8 mouse cellular contexts compared by ENCODE assay signal in genomic region chr17:28176775-28177539, GRCm38 (mm10). TPM values are rescaled to one million over a fixed set of nuclear protein-coding genes. Genes with fewer than 3 reads are reported as not detected.
A peak's percentile ranks its signal among the peaks of the same experiment; 100 is the strongest.
DNase-seq lines count a peak whose midpoint lies in the region; ATAC-seq and TF ChIP-seq lines count a peak whose summit lies in the region.

TSS of gene Zfp523 (plus strand) at chr17:28177129.

- peak within 1 kb of the TSS; percentile 89 for H3K4me3 ChIP-seq in forebrain, embryonic 12.5 days (replicated peaks)
- peak within 1 kb of the TSS; percentile 77 for H3K4me3 ChIP-seq in heart, postnatal 0 days (ENCODE audit: low read depth, low read length)
- peak within 1 kb of the TSS; percentile 73 for H3K4me3 ChIP-seq in liver, embryonic 16.5 days (ENCODE audit: low read depth, low read length)
- H3K4me3 ChIP-seq in neural tube, embryonic 13.5 days, result peak within 1 kb of the TSS; percentile 78
- peak within 1 kb of the TSS; percentile 94 for H3K4me3 ChIP-seq in testis, adult 2 months (ENCODE audit: control insufficient read depth, low read depth, low read length)

- peak within 1 kb of the TSS; percentile 92 for H3K9ac ChIP-seq in forebrain, embryonic 12.5 days
- H3K9ac ChIP-seq in heart, postnatal 0 days (replicated peaks; ENCODE audit: low read depth, low read length), result peak within 1 kb of the TSS; percentile 80
- peak within 1 kb of the TSS; percentile 75 for H3K9ac ChIP-seq in liver, embryonic 16.5 days (ENCODE audit: low read depth, low read length)
- H3K9ac ChIP-seq in neural tube, embryonic 13.5 days, result peak within 1 kb of the TSS; percentile 94

- H3K36me3 ChIP-seq in forebrain, embryonic 12.5 days (replicated peaks), result peaks cover 15% of the 10 kb centered on the region
- H3K36me3 ChIP-seq in heart, postnatal 0 days (replicated peaks; ENCODE audit: control insufficient read depth, insufficient read depth, low read length), result no peaks in the 10 kb centered on the region
- no peaks in the 10 kb centered on the region for H3K36me3 ChIP-seq in liver, embryonic 16.5 days (ENCODE audit: control insufficient read depth, insufficient read depth)
- H3K36me3 ChIP-seq in neural tube, embryonic 13.5 days, result peaks cover 10% of the 10 kb centered on the region
- H3K36me3 ChIP-seq in testis, adult 2 months (ENCODE audit: control insufficient read depth, insufficient read depth, low read length), result 0 out of 2 replicates have a peak, but pooled peaks cover 2% of the 10 kb centered on the region

- TF ChIP-seq EP300 in heart, postnatal 0 days (IDR thresholded peaks at IDR 0.05; ENCODE audit: low read depth), result no peak

- peak; percentile 84 to 88 for DNase-seq in CD8-positive naive resting alpha-beta T cell, adult 2 months (ENCODE audit: low read depth in 2 of 2, low spot score in 2 of 2)
- DNase-seq in c-Kit-positive CD71-negative TER-119-negative erythroid progenitor cells, embryonic 14.5 days (ENCODE audit: low read depth), result peak; percentile 60
- peak; percentile 75 for DNase-seq in heart, postnatal 0 days (ENCODE audit: low spot score)
- peak; percentile 95 to 96 for DNase-seq in kidney, postnatal 4 days

- no peaks in the 10 kb centered on the region for H3K9me3 ChIP-seq in forebrain, embryonic 12.5 days
- H3K9me3 ChIP-seq in heart, postnatal 0 days (replicated peaks; ENCODE audit: control insufficient read depth, low read length), result no peaks in the 10 kb centered on the region
- H3K9me3 ChIP-seq in liver, embryonic 16.5 days (replicated peaks; ENCODE audit: control insufficient read depth, low read length), result no peaks in the 10 kb centered on the region
- H3K9me3 ChIP-seq in neural tube, embryonic 13.5 days, result no peaks in the 10 kb centered on the region

- WGBS in forebrain, embryonic 12.5 days, result under 1% methylated on average over 79 of the region's 82 CpGs
- WGBS in heart, postnatal 0 days, result under 1% methylated on average over 70 of the region's 82 CpGs
- WGBS in liver, embryonic 16.5 days (ENCODE audit: insufficient replicate concordance), result 0% methylated on average over 81 of the region's 82 CpGs
- under 1% methylated on average over 67 of the region's 82 CpGs for WGBS in neural tube, embryonic 13.5 days

- peaks cover 45% of the 10 kb centered on the region for H3K4me1 ChIP-seq in forebrain, embryonic 12.5 days
- H3K4me1 ChIP-seq in heart, postnatal 0 days (ENCODE audit: control insufficient read depth, insufficient read depth), result peaks cover 40% of the 10 kb centered on the region
- H3K4me1 ChIP-seq in liver, embryonic 16.5 days (ENCODE audit: control insufficient read depth, low read depth, low read length), result peaks cover 16% of the 10 kb centered on the region
- peaks cover 73% of the 10 kb centered on the region for H3K4me1 ChIP-seq in neural tube, embryonic 13.5 days (replicated peaks)
- H3K4me1 ChIP-seq in testis, adult 2 months (ENCODE audit: control insufficient read depth, insufficient read depth, low read length), result peaks cover 8% of the 10 kb centered on the region

- peak within 1 kb of the TSS; percentile 95 for H3K27ac ChIP-seq in forebrain, embryonic 12.5 days
- H3K27ac ChIP-seq in heart, postnatal 0 days (ENCODE audit: low read depth), result peak within 1 kb of the TSS; percentile 86
- peak within 1 kb of the TSS; percentile 62 for H3K27ac ChIP-seq in liver, embryonic 16.5 days (ENCODE audit: low read length)
- peak within 1 kb of the TSS; percentile 94 for H3K27ac ChIP-seq in neural tube, embryonic 13.5 days (replicated peaks)
- peak within 1 kb of the TSS; percentile 87 for H3K27ac ChIP-seq in testis, adult 2 months (ENCODE audit: control insufficient read depth, insufficient read depth, low read depth, low read length)

- no peak for TF ChIP-seq CTCF in heart, postnatal 0 days (IDR thresholded peaks at IDR 0.05; ENCODE audit: low read depth)
- no peak for TF ChIP-seq CTCF in testis, adult 2 months (IDR thresholded peaks at IDR 0.05; ENCODE audit: control insufficient read depth, insufficient read depth, insufficient replicate concordance, low read depth, low read length)

- ATAC-seq in forebrain, embryonic 12.5 days (ENCODE audit: low FRiP score), result peak; percentile 90
- peak; percentile 88 for ATAC-seq in heart, postnatal 0 days (ENCODE audit: insufficient read depth, low read depth)
- ATAC-seq in liver, embryonic 16.5 days (ENCODE audit: low read depth), result peak; percentile 80
- ATAC-seq in neural tube, embryonic 13.5 days (ENCODE audit: low read depth), result peak; percentile 83

- peak; percentile 51; the same call in 1 of the 2 replicates for TF ChIP-seq POLR2A in testis, adult 2 months (IDR thresholded peaks at IDR 0.05; ENCODE audit: control insufficient read depth, low read depth, low read length)

- H3K27me3 ChIP-seq in forebrain, embryonic 12.5 days, result no peaks in the 10 kb centered on the region
- no peaks in the 10 kb centered on the region for H3K27me3 ChIP-seq in heart, postnatal 0 days (ENCODE audit: control insufficient read depth, insufficient read depth, low read length)
- H3K27me3 ChIP-seq in liver, embryonic 16.5 days (ENCODE audit: control insufficient read depth, insufficient read depth, low read depth, low read length), result no peaks in the 10 kb centered on the region
- H3K27me3 ChIP-seq in neural tube, embryonic 13.5 days, result no peaks in the 10 kb centered on the region
- no peaks in the 10 kb centered on the region for H3K27me3 ChIP-seq in testis, adult 2 months (ENCODE audit: control insufficient read depth, insufficient read depth, low read length)

- peak within 1 kb of the TSS; percentile 95 for H3K4me2 ChIP-seq in forebrain, embryonic 12.5 days
- peak within 1 kb of the TSS; percentile 71 for H3K4me2 ChIP-seq in heart, postnatal 0 days (ENCODE audit: low read depth, low read length)
- peak within 1 kb of the TSS; percentile 76 for H3K4me2 ChIP-seq in liver, embryonic 16.5 days (ENCODE audit: low read depth, low read length)
- H3K4me2 ChIP-seq in neural tube, embryonic 13.5 days, result peak within 1 kb of the TSS; percentile 87

RNA-seq across cellular contexts. Expression of gene Zfp523, which starts in this region (rescaled TPM):
- 43.6 and 44.7 TPM in 2 replicates for polyA plus RNA-seq in forebrain, embryonic 12.5 days (2016; fragmentation: Nextera tagmentation; extraction: Ambion mirVana)
- 24.1 and 33.0 TPM in 2 replicates for total RNA-seq in heart, postnatal 0 days (2014; rRNA removed; ENCODE audit: low replicate concordance)
- polyA plus RNA-seq in heart, postnatal 0 days (2015; fragmentation: Nextera tagmentation; extraction: Ambion mirVana), result 14.9 and 15.4 TPM in 2 replicates
- 6.2 TPM in 2 replicates for polyA plus RNA-seq in liver, embryonic 16.5 days (2015; fragmentation: Nextera tagmentation; extraction: Ambion mirVana)
- 41.4 and 46.0 TPM in 2 replicates for polyA plus RNA-seq in neural tube, embryonic 13.5 days (2015; fragmentation: Nextera tagmentation; extraction: Ambion mirVana)
- polyA plus RNA-seq in testis, adult 2 months (2012; rRNA removed), result 89.4 and 90.8 TPM in 2 replicates

Comparison
In these comparisons a context has a peak if more than half of its experiments do, and no peak if none do; other contexts are left out.
1. Peak in every context shown above with its lines: DNase-seq, ATAC-seq, H3K4me3 ChIP-seq and H3K27ac ChIP-seq.